Mouse (Mus musculus): ENCODE measurements at regions not wholly inside any gene's neighbourhood (a gene's known extent, or its start where the extent isn't known, plus 50 kb on each side); places are given as distances from the start of the nearest gene placed in this dataset.
"Not testable (repeated sequence)": the region's sequence is repeated elsewhere in the genome, so short reads cannot be mapped to it uniquely, and the experiment has no call there.

DNA sequence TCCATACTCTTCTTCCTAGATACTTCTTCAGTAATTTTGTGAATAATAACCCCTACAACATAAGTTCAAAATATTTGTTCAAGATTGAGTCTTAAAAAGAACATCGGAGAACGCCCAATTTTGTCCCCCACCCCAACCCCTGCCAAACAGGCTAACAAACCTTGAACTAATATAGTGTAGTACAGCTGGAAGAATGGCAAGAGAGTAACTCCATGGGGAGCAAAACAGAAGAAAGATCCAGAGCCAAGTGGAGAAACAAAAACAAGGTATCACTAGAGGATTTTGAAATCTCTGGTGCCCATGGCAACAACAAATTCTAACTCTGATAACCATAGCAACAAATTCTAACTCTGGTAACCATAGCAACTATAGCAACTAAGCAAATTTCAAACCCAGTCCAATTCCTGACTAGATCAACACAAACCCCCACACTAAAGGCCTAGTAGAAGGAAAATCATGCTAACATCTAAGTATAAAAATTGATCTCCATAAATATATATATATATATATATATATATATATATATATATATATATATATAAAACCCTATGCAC lies 74.2 kb upstream of the Magee2 start:
- no peak for ATAC-seq

DNA sequence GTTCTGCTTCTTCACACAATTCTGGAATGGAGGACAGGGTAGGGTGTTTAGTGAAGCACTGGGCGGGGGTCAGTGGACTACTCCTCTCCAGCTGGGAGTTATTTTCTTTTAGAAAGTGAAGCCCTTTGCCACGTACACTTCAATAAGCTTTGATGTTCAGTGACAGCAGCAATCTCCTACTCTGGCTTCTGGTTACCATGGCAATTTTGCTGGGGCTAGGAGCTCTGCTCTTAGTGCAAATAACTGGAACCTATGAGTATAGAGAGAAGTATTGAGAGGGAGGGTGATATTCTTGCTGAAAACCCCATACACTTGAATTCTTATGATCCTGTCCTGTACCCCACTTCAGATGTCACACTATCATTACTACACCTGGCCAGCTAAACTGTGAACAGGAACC lies 94.5 kb upstream of the Magee2 start:
- no peak for ATAC-seq

DNA sequence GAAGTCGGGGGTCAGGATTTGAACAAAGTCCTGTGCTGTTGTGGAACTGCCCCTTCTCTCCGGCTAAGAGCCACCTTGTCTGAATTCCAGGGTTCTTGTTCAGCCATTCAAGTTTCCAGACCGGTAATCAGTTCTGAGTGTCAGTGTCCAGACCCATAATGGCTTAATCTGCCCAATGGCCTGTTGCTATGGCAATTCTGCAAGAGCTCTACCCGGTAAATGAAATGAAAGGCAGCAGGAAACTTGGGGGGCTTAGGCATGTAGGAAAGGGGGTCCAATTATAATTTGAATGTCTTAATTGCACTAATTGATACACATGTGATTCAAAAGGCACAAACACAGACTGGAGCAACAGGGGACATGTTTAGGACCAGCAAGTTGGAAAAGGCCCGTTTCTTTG lies 95.7 kb upstream of the Magee2 start:
- not testable (repeated sequence) for ATAC-seq

GRCm38 (mm10) chrX:104953391-104953790 lies 96.3 kb upstream of the Magee2 start:
- not testable (repeated sequence) for ATAC-seq

- ATAC-seq: no peak
Measured at GRCm38 (mm10) chrX:104978432-104978831, 101.1 kb upstream of the Pbdc1 start.

DNA sequence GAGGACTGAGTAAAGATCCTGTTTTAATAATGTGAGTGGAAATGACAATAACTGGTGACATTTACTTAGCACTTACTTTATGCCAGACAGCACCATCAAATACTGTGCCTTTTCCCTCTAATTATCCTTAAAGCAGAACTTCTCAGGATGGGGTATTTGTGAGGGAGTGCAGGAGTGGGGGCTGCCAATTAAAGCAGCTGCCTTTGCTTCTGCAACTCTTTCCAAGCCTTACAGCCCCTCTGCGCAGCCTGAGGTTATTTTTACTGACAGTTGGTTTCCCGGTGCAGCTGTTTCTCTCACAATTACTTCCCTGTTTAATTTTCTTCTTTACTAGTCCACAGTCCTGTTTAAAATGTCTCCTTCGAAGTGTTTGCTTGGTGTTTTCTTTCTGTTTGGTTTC lies 76.3 kb upstream of the Pbdc1 start:
- no peak for ATAC-seq

- peak; percentile 54 for ATAC-seq
Measured at GRCm38 (mm10) chrX:105006445-105006844, 73.1 kb upstream of the Pbdc1 start.
